Mouse (Mus musculus) bone marrow macrophage, adult 2 months (primary cell): Measurements from ENCODE around the gene Ntm. TPM values are rescaled to one million over a fixed set of nuclear protein-coding genes. Genes with fewer than 3 reads are reported as not detected.
A peak's percentile ranks its signal among the peaks of the same experiment; 100 is the strongest.

Experiments
- H3K27ac ChIP-seq: 2 replicates; pipeline ENCODE4 v1.5.1; 2012; ENCODE audit warnings: low read depth, low read length; ENCODE audit not compliant: insufficient read depth
- H3K4me1 ChIP-seq: 2 replicates; pipeline ENCODE4 v1.6.1; 2012; ENCODE audit warnings: low read length; ENCODE audit not compliant: control insufficient read depth, insufficient read depth
- H3K4me3 ChIP-seq: 2 replicates; pipeline ENCODE4 v1.5.1; 2012; ENCODE audit warnings: mild to moderate bottlenecking, low read length, moderate library complexity; ENCODE audit not compliant: insufficient read depth
- CTCF ChIP-seq: IDR thresholded peaks from 2 replicates; pipeline ENCODE4 v1.5.1; 2012; ENCODE audit warnings: low read depth, mild to moderate bottlenecking, low read length, moderate library complexity
- POLR2A ChIP-seq: IDR thresholded peaks from 2 replicates; pipeline ENCODE4 v1.6.1; 2012; ENCODE audit warnings: mild to moderate bottlenecking, low read depth, low read length, borderline replicate concordance
- polyA plus RNA-seq: library from polyadenylated mRNA; stranded (reverse); fragments of >200 nt; gene quantifications from 2 replicates; pipeline ENCODE4 v1.2.4, GENCODE M21; 2012; ENCODE audit not compliant: missing spikeins, insufficient read depth, insufficient read length

The Ntm gene
- polyA plus RNA-seq, 1 experiment = not detected

DNA sequence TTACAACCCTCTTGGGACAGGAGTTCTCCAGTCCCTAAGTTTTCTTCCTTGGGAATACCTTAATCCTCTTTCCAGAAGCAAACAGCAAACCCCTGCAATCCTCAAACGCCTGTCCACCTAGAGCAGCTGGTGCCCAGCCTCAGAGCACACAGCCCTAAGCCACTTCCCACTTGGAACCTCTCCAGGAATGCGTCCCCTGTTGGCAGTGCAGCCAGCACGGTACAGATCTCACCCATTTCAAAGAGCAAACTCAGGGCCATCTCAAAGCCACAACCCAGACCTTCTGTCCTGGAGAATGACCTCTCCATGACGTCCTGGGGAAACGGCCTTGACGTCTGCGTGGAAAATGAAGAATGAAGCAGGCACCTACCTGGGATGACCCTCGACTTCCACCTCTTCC is 289.0 kb downstream of the Ntm start:
- H3K4me3 ChIP-seq = no peak overlapping the region
- no peaks in the 10 kb centered on the region for H3K4me1 ChIP-seq
- H3K27ac ChIP-seq = no peak overlapping the region
- TF ChIP-seq POLR2A (no peak), CTCF (no peak)

DNA sequence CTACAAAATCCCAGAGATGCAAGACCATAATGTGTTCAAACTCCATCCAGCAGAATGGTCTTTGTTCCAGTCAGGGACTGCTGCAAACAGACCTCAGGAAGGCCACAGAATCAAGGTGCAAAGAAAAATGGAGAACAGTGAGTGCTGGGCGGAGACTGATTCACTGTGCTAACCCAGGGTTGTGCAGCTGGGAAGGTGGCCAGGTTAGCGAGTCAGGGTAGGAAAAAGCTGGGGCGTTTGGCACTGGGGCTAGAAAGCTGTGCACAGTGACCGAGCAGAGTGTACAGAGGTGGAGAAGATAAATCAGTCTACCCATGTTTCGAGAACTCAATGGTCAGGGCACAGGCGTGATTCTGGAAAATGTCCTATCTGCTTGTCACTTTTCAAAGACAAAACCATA is 291.1 kb downstream of the Ntm start:
- Histone ChIP-seq H3K4me3 (no peak overlapping the region), H3K4me1 (no peaks in the 10 kb centered on the region), H3K27ac (no peak overlapping the region)
- TF ChIP-seq POLR2A (no peak), CTCF (no peak)

DNA sequence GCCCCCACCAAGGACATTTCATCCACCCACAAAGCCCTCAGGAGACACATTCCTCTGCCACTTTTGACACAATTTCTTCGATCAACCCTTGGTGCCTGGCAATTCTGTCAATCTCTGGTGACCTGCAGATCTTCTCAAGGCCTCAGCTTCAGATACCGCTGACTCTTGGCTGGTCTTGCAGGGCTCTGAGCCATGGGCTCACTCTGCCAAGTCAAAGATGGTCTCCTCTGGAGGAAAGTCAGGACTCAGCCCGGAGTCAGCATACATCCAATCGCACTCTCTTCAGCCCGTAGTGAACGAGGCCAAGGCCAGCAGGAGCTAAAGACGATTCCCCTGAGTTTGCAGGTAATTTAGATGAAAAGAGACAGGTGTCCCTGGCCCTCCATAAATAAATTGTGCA is 299.7 kb downstream of the Ntm start:
- Histone ChIP-seq H3K4me3 (no peak overlapping the region), H3K27ac (no peak overlapping the region), H3K4me1 (no peaks in the 10 kb centered on the region)
- TF ChIP-seq CTCF = no peak
- TF ChIP-seq POLR2A = no peak

DNA sequence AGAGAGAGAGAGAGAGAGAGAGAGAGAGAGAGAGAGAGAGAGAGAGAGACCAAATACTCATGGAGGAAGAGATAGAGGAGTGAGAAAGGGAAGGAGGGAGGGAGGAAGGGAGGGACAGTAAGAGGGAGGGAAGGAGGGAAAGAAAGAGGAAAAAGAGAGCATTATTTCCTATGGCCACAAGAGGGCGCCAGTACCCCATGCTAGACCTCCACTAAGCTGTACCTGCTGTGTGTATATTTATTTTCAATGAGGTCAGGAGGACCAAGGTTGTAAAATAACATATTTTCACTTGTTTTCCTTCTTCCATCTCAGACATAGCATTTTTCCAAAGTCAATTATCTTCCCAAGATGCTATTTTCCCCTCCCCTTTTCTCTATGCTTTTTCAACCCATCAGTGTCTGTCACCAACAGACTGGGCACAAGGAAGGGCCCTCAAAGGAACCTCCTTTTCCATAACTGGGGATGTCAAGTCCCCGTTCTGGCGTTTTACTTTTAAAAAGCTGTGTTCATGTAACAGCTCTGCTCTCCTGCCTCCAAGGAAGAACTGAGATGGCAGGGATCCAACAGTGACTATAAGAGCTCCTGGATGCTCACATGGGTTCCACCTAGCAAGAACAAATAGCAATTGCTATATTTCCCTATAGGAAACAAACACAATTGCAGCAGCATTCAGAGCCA is 301.3 kb downstream of the Ntm start:
- H3K27ac ChIP-seq = no peak overlapping the region
- no peak overlapping the region for H3K4me3 ChIP-seq
- TF ChIP-seq POLR2A (no peak), CTCF (no peak)
- H3K4me1 ChIP-seq = no peaks in the 10 kb centered on the region

DNA sequence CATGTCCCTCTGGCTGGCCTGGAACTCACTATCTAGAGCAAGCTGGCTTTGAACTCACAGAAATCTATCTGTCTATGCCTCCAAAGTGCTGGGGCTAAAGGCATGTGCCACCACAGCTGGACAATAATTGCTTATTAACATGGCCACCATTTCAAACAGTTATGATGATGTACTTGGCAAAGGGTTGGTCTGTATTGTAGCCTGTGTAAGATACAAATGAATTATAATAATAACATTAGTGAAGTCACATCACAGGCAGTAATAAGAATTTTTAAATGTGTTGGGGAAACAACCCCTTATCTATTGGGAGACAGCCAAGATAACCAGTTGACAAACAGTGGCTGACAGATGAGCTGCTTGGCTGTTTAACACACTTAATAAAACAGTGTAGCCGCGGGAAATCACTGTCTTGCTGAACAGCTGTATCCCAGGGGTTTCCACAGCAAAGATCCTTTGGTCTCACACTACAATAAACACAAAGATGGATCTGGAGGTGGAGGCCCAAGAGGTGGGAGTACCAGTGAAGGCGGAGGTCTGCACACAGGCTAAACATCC is 302.8 kb downstream of the Ntm start:
- TF ChIP-seq POLR2A (no peak), CTCF (no peak)
- Histone ChIP-seq H3K27ac (no peak overlapping the region), H3K4me1 (no peaks in the 10 kb centered on the region), H3K4me3 (no peak overlapping the region)

DNA sequence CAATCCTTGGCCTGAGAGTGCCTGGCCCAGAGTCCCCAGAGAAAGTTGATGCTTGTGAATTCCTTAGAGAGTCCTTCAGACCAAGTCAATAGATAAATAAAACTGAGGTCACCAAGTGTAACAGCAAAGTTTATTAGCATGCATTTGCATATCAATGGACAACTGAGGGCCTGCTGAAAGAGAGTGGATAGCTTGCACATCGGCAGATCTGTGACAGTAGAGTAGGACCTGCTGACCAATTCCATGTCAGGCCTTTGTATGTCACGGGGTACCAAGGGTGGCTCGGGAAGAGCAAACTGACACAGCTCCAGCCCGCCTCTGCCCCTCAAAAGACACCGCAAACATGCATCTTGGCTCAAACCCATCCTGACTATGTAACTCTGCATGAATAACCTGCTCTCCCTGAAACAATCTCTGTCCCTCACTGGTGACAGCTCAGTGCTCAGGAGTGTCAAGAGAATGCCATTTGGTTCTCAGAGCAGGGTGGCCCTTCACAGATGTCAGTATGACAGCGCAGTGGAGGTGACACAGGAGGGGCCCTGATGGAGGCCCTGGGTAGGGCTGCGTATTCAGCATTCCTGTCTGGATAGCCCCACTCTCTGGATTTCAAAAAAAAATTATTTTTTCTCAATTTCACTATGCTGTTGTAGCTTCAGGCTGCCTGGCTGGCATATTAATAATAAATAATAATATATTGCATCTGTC is 305.0 kb downstream of the Ntm start:
- no peak for TF ChIP-seq POLR2A
- no peak for TF ChIP-seq CTCF
- Histone ChIP-seq H3K4me3 (no peak overlapping the region), H3K4me1 (no peaks in the 10 kb centered on the region), H3K27ac (no peak overlapping the region)

DNA sequence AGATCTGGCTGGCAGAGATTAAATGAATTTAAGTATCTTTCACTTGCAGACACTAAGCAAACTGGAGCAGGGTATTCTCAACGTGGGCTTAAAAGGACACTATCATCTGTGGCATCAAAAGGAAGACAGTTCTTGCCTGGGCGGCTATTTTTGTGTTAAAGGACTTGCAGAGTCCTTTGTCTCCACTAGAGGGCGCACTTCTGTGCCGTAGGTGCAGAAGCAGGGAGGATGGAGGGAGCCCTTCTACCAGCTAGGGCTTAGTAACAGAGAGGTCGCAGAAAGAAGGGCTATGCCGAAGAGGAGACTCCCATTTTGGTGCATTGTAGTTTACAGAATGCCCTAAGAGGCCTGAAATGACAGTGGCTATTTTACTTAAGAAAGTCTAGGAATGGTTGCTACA is 308.1 kb downstream of the Ntm start:
- H3K27ac ChIP-seq = no peak overlapping the region
- no peak overlapping the region for H3K4me3 ChIP-seq
- no peaks in the 10 kb centered on the region for H3K4me1 ChIP-seq
- TF ChIP-seq CTCF (peak; percentile 48; the same call in 1 of the 2 replicates), POLR2A (no peak)

DNA sequence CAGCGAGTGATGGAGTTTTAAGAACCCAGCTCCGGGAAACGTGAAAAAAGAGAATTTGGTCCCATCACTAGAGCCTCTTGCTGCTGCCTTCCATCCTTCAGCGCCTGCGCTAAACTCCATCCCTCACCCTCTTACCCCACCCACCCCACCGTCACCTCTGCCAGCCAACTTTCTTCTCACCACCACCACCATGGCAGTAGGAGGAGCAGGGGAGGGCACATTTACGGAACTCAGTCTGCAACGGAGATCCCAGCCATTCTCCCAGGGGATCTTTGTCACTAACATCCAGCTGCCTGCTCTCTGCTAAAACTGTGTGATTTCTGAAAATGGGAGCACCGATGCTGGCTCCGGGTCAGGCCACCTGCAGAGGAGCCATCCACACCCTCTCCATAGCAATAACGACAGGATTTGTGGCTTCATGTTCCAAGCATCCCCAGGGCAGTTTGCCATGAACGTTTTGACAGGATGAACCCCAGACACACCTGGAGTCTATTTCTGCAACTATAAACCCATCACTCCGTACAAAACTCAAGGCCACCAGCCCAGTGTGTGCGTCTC is 309.2 kb downstream of the Ntm start:
- Histone ChIP-seq H3K27ac (no peak overlapping the region), H3K4me3 (no peak overlapping the region)
- TF ChIP-seq POLR2A = no peak
- no peak for TF ChIP-seq CTCF

DNA sequence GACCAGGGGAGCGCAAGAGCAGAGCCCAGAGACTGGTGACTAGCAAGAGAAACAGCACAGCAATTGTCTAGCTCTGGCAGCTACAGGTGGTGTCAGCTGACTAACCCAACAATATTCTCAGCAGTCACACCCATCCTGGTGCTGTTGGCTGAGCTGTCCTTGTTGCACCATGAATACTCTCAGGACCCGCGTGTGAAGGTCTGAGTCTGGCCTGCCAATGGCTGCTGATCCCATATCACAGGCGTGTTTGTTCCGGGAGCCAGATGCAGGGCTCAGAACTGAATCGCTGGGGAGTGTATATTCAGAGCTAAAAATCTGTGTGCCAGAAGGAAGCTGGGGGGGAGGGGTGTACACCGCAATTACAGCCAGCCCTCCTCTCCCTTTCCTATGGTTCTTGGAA is 310.1 kb downstream of the Ntm start:
- no peak overlapping the region for H3K27ac ChIP-seq
- no peaks in the 10 kb centered on the region for H3K4me1 ChIP-seq
- no peak for TF ChIP-seq CTCF
- TF ChIP-seq POLR2A = no peak
- H3K4me3 ChIP-seq = no peak overlapping the region

More for the DNA sequence above, 309.2 kb downstream of the Ntm start:
- no peaks in the 10 kb centered on the region for H3K4me1 ChIP-seq

DNA sequence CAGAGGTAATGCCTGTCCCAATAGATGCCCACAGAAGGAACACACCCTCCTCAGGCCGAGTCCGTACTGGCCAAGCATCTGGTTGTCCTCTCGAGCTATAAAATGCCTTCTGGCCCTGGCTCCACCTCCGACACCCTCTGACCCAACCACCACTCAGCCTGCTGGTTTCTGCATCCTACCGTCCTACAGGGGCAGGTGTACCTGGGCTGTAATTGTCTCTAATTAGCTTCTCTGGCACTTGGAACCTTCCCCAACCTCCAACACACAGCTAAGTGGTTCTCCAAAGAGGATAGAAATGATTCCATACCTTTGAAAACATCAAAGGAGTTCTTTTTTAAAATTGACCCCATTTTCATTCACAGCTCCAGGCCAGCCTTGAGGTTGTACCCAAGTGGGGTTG is 311.1 kb downstream of the Ntm start:
- Histone ChIP-seq H3K4me3 (no peak overlapping the region), H3K27ac (no peak overlapping the region), H3K4me1 (no peaks in the 10 kb centered on the region)
- no peak for TF ChIP-seq POLR2A
- no peak for TF ChIP-seq CTCF

DNA sequence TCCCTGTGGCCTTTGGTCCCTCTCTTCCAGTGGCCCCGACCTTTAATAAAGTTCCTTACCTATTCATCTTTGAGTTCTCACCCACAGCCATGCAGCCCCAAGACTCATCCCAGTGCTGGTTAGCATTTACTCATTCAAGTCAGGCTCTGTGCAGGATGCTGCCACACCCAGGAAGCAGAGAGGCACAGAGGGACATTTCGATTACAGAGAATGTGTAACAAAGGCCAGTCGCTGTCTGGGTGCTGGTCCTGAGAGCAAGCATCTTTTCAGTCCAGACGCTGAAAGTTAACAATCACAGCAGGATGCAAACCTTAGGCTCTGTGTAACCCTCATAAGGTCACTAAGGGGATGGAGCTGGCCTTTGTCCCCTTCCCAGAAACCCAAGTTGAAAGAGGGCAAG is 311.7 kb downstream of the Ntm start:
- Histone ChIP-seq H3K4me3 (no peak overlapping the region), H3K27ac (no peak overlapping the region), H3K4me1 (no peaks in the 10 kb centered on the region)
- TF ChIP-seq POLR2A = no peak
- TF ChIP-seq CTCF = no peak
